Comparison of ENCODE assay signal across 13 mouse cellular contexts in genomic region chr10:22842781-22843439, GRCm38 (mm10). TPM values are rescaled to one million over a fixed set of nuclear protein-coding genes. Genes with fewer than 3 reads are reported as not detected.
DNase-seq lines count a peak whose midpoint lies in the region; ATAC-seq and TF ChIP-seq lines count a peak whose summit lies in the region.
"Had no signal": no experiment of that assay in that cellular context is flagged by ENCODE, and none has a peak within 500 bp of the region (broad histone marks: within the 10 kb centered on the region; RNA-seq: fewer than 3 reads in every experiment).

No protein-coding gene starts in this region.

- no peak overlapping the region for H3K9ac ChIP-seq in intestine, embryonic 14.5 days (ENCODE audit: low read length)
- no peak overlapping the region for H3K9ac ChIP-seq in intestine, postnatal 0 days (ENCODE audit: low read depth, low read length)
- no peak overlapping the region for H3K9ac ChIP-seq in forebrain, embryonic 13.5 days
- H3K9ac ChIP-seq in midbrain, embryonic 14.5 days (replicated peaks; ENCODE audit: low read length) = no peak overlapping the region
- H3K9ac ChIP-seq: embryonic facial prominence, embryonic 12.5 days had no signal

- peak; percentile 61 for DNase-seq in intestine, embryonic 14.5 days (ENCODE audit: low spot score)
- peak; percentile 28 for DNase-seq in embryo, embryonic 11 days
- peak; percentile 23 for DNase-seq in midbrain, embryonic 14.5 days
- DNase-seq in lung, postnatal 25 days (ENCODE audit: low spot score) = no peak
- DNase-seq in gastrocnemius, adult 2 months = no peak
- DNase-seq: gastrocnemius, postnatal 10 days; kidney, postnatal 25 days; lung, postnatal 14 days had no signal

- peak overlapping the region; percentile 46 for H3K4me2 ChIP-seq in intestine, embryonic 14.5 days (ENCODE audit: low read length)
- H3K4me2 ChIP-seq in intestine, postnatal 0 days (replicated peaks; ENCODE audit: low read depth) = no peak overlapping the region
- H3K4me2 ChIP-seq in forebrain, embryonic 13.5 days = no peak overlapping the region
- no peak overlapping the region for H3K4me2 ChIP-seq in midbrain, embryonic 14.5 days (ENCODE audit: low read length)

- peaks cover 23% of the 10 kb centered on the region for H3K4me1 ChIP-seq in intestine, embryonic 14.5 days (replicated peaks; ENCODE audit: control insufficient read depth, insufficient read depth, low read length)
- H3K4me1 ChIP-seq in intestine, postnatal 0 days (replicated peaks; ENCODE audit: control insufficient read depth, insufficient read depth, low read length) = no peaks in the 10 kb centered on the region
- no peaks in the 10 kb centered on the region for H3K4me1 ChIP-seq in forebrain, embryonic 13.5 days
- no peaks in the 10 kb centered on the region for H3K4me1 ChIP-seq in midbrain, embryonic 14.5 days (ENCODE audit: control insufficient read depth, insufficient read depth, low read length)
- H3K4me1 ChIP-seq: embryonic facial prominence, embryonic 12.5 days had no signal

- TF ChIP-seq CTCF in intestine, postnatal 0 days (IDR thresholded peaks at IDR 0.05; ENCODE audit: low read depth) = no peak
- TF ChIP-seq CTCF in gastrocnemius, adult 2 months (IDR thresholded peaks at IDR 0.05) = no peak

- H3K27me3 ChIP-seq in intestine, embryonic 14.5 days (replicated peaks; ENCODE audit: control insufficient read depth, insufficient read depth, low read length) = peaks cover 16% of the 10 kb centered on the region; the same call in 1 of the 2 replicates
- H3K27me3 ChIP-seq in intestine, postnatal 0 days (replicated peaks; ENCODE audit: control insufficient read depth, insufficient read depth, low read length) = peaks cover 35% of the 10 kb centered on the region
- peaks cover 86% of the 10 kb centered on the region for H3K27me3 ChIP-seq in forebrain, embryonic 13.5 days
- H3K27me3 ChIP-seq in midbrain, embryonic 14.5 days (ENCODE audit: control insufficient read depth, insufficient read depth, low read length) = peaks cover 69% of the 10 kb centered on the region

- ATAC-seq in intestine, embryonic 14.5 days (replicated peaks; ENCODE audit: low FRiP score, low TSS enrichment, low read depth) = no peak
- no peak for ATAC-seq in intestine, postnatal 0 days
- 0 out of 2 replicates have a peak, but pooled peaks have one; percentile 19 for ATAC-seq in forebrain, embryonic 13.5 days
- 0 out of 2 replicates have a peak, but pooled peaks have one; percentile 17 for ATAC-seq in midbrain, embryonic 14.5 days (ENCODE audit: low FRiP score, low TSS enrichment)

- no peak overlapping the region for H3K27ac ChIP-seq in intestine, embryonic 14.5 days (ENCODE audit: low read depth)
- H3K27ac ChIP-seq in intestine, postnatal 0 days (ENCODE audit: low read depth, low read length) = no peak overlapping the region
- H3K27ac ChIP-seq in forebrain, embryonic 13.5 days = no peak overlapping the region
- no peak overlapping the region for H3K27ac ChIP-seq in midbrain, embryonic 14.5 days (replicated peaks; ENCODE audit: low read depth, low read length)
- H3K27ac ChIP-seq in gastrocnemius, adult 2 months = no peak overlapping the region
- H3K27ac ChIP-seq: embryonic facial prominence, embryonic 12.5 days had no signal

- H3K36me3 ChIP-seq in intestine, embryonic 14.5 days (ENCODE audit: control insufficient read depth, insufficient read depth, low read length) = no peaks in the 10 kb centered on the region
- no peaks in the 10 kb centered on the region for H3K36me3 ChIP-seq in intestine, postnatal 0 days (ENCODE audit: control insufficient read depth, insufficient read depth)
- no peaks in the 10 kb centered on the region for H3K36me3 ChIP-seq in forebrain, embryonic 13.5 days (ENCODE audit: poor library complexity, severe bottlenecking)
- H3K36me3 ChIP-seq in midbrain, embryonic 14.5 days (ENCODE audit: control insufficient read depth, insufficient read depth, low read length) = no peaks in the 10 kb centered on the region
- H3K36me3 ChIP-seq: embryonic facial prominence, embryonic 12.5 days had no signal

- no peaks in the 10 kb centered on the region for H3K9me3 ChIP-seq in intestine, embryonic 14.5 days (ENCODE audit: control insufficient read depth, low read length)
- H3K9me3 ChIP-seq in intestine, postnatal 0 days (ENCODE audit: control insufficient read depth) = no peaks in the 10 kb centered on the region
- H3K9me3 ChIP-seq in forebrain, embryonic 13.5 days (replicated peaks) = no peaks in the 10 kb centered on the region
- no peaks in the 10 kb centered on the region for H3K9me3 ChIP-seq in midbrain, embryonic 14.5 days (ENCODE audit: control insufficient read depth, low read length)
- H3K9me3 ChIP-seq: embryonic facial prominence, embryonic 12.5 days had no signal

- WGBS in intestine, embryonic 14.5 days = 16% methylated on average over 17 of the region's 17 CpGs
- WGBS in intestine, postnatal 0 days = 20% methylated on average over 17 of the region's 17 CpGs
- WGBS in forebrain, embryonic 13.5 days = 2% methylated on average over 17 of the region's 17 CpGs
- WGBS in midbrain, embryonic 14.5 days = 2% methylated on average over 17 of the region's 17 CpGs

- H3K4me3 ChIP-seq in intestine, embryonic 14.5 days (ENCODE audit: low read depth, low read length) = no peak overlapping the region
- no peak overlapping the region for H3K4me3 ChIP-seq in intestine, postnatal 0 days (ENCODE audit: low read depth, low read length)
- no peak overlapping the region for H3K4me3 ChIP-seq in forebrain, embryonic 13.5 days
- no peak overlapping the region for H3K4me3 ChIP-seq in midbrain, embryonic 14.5 days (replicated peaks; ENCODE audit: low read depth, low read length)
- H3K4me3 ChIP-seq in gastrocnemius, adult 2 months = no peak overlapping the region

- intact Hi-C loops in gastrocnemius, adult 2 months (cut with DNase I) = no loop called here

RNA-seq across cellular contexts. Expression of gene Tcf21, which starts 22.9 kb away (rescaled TPM):
- polyA plus RNA-seq in intestine, embryonic 14.5 days (2014; fragmentation: Nextera tagmentation; extraction: Ambion mirVana) = 257 and 320 TPM in 2 replicates
- polyA plus RNA-seq in intestine, postnatal 0 days (2015; fragmentation: Nextera tagmentation; extraction: Ambion mirVana) = 66.4 and 70.2 TPM in 2 replicates
- polyA plus RNA-seq in forebrain, embryonic 13.5 days (2015; fragmentation: Nextera tagmentation; extraction: Ambion mirVana) = 0.25 and 0.37 TPM in 2 replicates
- polyA plus RNA-seq in midbrain, embryonic 14.5 days (2014; fragmentation: Nextera tagmentation; extraction: Ambion mirVana) = not detected in 2 replicates
- not detected for total RNA-seq in gastrocnemius, adult 2 months (2021)
- total RNA-seq: ES-E14; gastrocnemius, postnatal 10 days; left cerebral cortex, adult 8-10 months had no signal

Comparison
In these comparisons a context has a peak if more than half of its experiments do, and no peak if none do; other contexts are left out.
1. ATAC-seq: peak in forebrain, embryonic 13.5 days (single experiment) and midbrain, embryonic 14.5 days (single experiment); none in intestine, embryonic 14.5 days (single experiment) and intestine, postnatal 0 days (single experiment).
2. DNase-seq: peak in intestine, embryonic 14.5 days (single experiment), embryo, embryonic 11 days (single experiment) and midbrain, embryonic 14.5 days (single experiment); none in lung, postnatal 25 days (single experiment) and gastrocnemius, adult 2 months (single experiment).
3. RNA of gene Tcf21, which starts 22.9 kb away (polyA plus RNA-seq): 257 to 320 TPM in intestine, embryonic 14.5 days and 66.4 to 70.2 TPM in intestine, postnatal 0 days; 0.25 to 0.37 TPM in forebrain, embryonic 13.5 days and not detected in midbrain, embryonic 14.5 days; every median in the first group is over 10 times any median in the second.